Mouse (Mus musculus) forebrain, embryonic 13.5 days (tissue): ENCODE measurements around the gene Tet3. TPM values are rescaled to one million over a fixed set of nuclear protein-coding genes. Genes with fewer than 3 reads are reported as not detected.

Experiments used
- ATAC-seq: fragments of 200-750 bp; cut with Nextera tagmentation; 2 replicates; pipeline ENCODE4 v1.8.0; 2017
- H3K27ac ChIP-seq: fragments of 300-500 bp; sonication (generic); 2 replicates; pipeline ENCODE4 v1.5.1; 2015; ENCODE audit warnings: inconsistent platforms, mild to moderate bottlenecking, moderate library complexity
- H3K27me3 ChIP-seq: fragments of 300-500 bp; sonication (generic); 2 replicates; pipeline ENCODE4 v1.6.1; 2015; ENCODE audit warnings: mild to moderate bottlenecking, inconsistent platforms
- H3K36me3 ChIP-seq: fragments of 300-500 bp; sonication (generic); 2 replicates; pipeline ENCODE4 v1.6.1; 2015; ENCODE audit warnings: mild to moderate bottlenecking, inconsistent platforms; ENCODE audit not compliant: poor library complexity, severe bottlenecking
- H3K4me1 ChIP-seq: fragments of 300-500 bp; sonication (generic); 2 replicates; pipeline ENCODE4 v1.6.1; 2015; ENCODE audit warnings: inconsistent platforms
- H3K4me2 ChIP-seq: fragments of 300-500 bp; sonication (generic); 2 replicates; pipeline ENCODE4 v1.6.1; 2015; ENCODE audit warnings: inconsistent platforms, mild to moderate bottlenecking, moderate library complexity
- H3K4me3 ChIP-seq: fragments of 300-500 bp; sonication (generic); 2 replicates; pipeline ENCODE4 v1.5.1; 2015; ENCODE audit warnings: mild to moderate bottlenecking, inconsistent platforms
- H3K9ac ChIP-seq: fragments of 300-500 bp; sonication (generic); 2 replicates; pipeline ENCODE4 v1.6.1; 2015; ENCODE audit warnings: mild to moderate bottlenecking, inconsistent platforms
- H3K9me3 ChIP-seq: fragments of 300-500 bp; sonication (generic); replicated peaks from 2 replicates; pipeline ENCODE4 v1.6.1; 2016; ENCODE audit warnings: inconsistent platforms
- WGBS: fragments of 180-500 bp; shearing (Covaris S2); methylation state at CpG from one replicate; pipeline ENCODE4 v1.1.7; 2015; 5-methylcytosine and 5-hydroxymethylcytosine counted together
- polyA plus RNA-seq: library from polyadenylated mRNA; unstranded; fragments of >200 nt; fragmentation: Nextera tagmentation; extraction: Ambion mirVana; gene quantifications from 2 replicates; pipeline ENCODE4 v1.2.1, GENCODE M21; 2015

The Tet3 gene
- polyA plus RNA-seq, 1 experiment from 2014 or later, result 65.3 TPM

- peaks cover 37% of the 10 kb centered on the region for H3K4me1 ChIP-seq
- no peak overlapping the region for H3K27ac ChIP-seq
- ATAC-seq, result no peak
- H3K27me3 ChIP-seq, result no peaks in the 10 kb centered on the region
- no peak overlapping the region for H3K4me2 ChIP-seq
- no peaks in the 10 kb centered on the region for H3K9me3 ChIP-seq
- 94% methylated on average over 9 of the region's 9 CpGs for WGBS
- no peak overlapping the region for H3K9ac ChIP-seq
- H3K36me3 ChIP-seq, result peaks cover 26% of the 10 kb centered on the region
- H3K4me3 ChIP-seq, result no peak overlapping the region
These were observed 50.4 kb downstream of the Tet3 start for GRCm38 (mm10) chr6:83408510-83408909.

DNA sequence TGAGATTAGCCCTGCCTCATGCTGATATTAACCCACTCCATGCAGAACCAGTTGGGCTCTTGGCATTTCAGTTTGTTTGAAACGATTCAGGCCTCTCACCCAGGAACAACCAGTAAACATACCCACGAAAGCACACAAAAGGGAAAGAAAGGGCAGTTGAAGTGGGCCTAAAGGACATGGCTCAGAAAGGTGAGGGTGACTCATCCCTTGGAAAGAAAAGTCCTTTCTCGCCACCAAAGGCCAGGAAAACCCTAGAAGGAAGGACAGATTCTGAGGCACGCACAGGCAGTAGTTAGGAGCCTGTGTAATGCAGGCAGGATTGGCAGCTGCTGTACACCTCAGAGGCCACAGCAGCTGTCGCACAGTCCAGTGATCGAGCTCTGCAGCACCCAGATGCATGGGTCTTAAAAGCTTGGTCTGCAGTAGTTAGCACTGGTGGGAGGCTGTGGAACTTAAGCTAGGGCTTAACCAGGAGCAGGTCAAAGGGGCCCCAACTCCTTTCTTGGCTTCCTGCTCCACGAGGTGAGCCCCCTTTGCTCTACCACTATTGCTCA, 53.3 kb downstream of the Tet3 start:
- Histone ChIP-seq H3K36me3 (peaks cover 55% of the 10 kb centered on the region), H3K9me3 (no peaks in the 10 kb centered on the region), H3K27me3 (no peaks in the 10 kb centered on the region), H3K4me1 (peaks cover 10% of the 10 kb centered on the region), H3K4me3 (no peak overlapping the region), H3K4me2 (no peak overlapping the region), H3K9ac (no peak overlapping the region), H3K27ac (no peak overlapping the region)
- ATAC-seq, result no peak
- WGBS, result 83% methylated on average over 7 of the region's 7 CpGs

DNA sequence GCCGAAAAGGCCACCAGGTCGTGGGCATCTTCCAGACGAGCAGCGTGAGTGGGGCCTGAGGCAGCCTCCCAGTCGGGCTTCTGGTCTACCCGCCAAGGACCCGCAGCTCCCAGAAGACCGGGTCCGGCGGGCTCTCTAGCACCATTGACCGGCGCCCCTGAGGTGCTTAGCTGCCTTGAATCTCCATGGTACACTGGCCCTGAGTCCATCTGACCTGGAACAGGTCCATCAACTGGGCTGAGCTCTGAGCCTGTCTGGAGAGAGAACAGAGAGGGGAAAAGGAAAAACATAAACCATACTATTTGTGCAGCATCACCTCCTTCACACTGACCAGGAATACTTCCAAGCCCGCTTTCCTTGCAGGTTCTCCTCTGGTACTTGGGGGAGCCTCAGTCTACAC, 54.3 kb downstream of the Tet3 start:
- ATAC-seq, result no peak
- Histone ChIP-seq H3K4me3 (no peak overlapping the region), H3K27me3 (no peaks in the 10 kb centered on the region), H3K27ac (no peak overlapping the region), H3K4me1 (0 out of 2 replicates have a peak, but pooled peaks cover under 1% of the 10 kb centered on the region), H3K9ac (no peak overlapping the region), H3K36me3 (peaks cover 62% of the 10 kb centered on the region), H3K9me3 (no peaks in the 10 kb centered on the region), H3K4me2 (no peak overlapping the region)
- 99% methylated on average over 12 of the region's 13 CpGs for WGBS

DNA sequence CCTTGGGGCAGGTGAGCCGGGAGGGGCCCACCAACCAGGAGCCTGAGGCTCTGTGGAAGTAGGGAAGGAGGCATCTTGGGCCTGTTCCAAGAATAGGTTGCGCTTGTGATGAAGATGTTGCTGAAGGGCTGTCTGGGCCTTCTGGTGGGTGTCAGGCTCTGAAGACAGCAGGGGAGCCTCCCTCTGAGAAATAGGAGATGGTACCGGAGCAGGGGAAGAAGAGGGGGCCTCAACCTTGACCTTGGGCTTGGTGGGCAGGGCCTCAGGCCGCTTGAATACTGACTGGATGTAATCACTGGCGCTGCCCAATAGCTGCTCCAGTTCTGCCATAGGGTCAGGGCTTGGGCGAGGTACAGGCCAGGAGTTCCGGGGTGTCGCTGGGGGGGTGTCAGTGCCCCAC, 55.4 kb downstream of the Tet3 start:
- H3K9me3 ChIP-seq, result no peaks in the 10 kb centered on the region
- no peak overlapping the region for H3K9ac ChIP-seq
- H3K4me3 ChIP-seq, result no peak overlapping the region
- no peak for ATAC-seq
- H3K27ac ChIP-seq, result no peak overlapping the region
- H3K4me1 ChIP-seq, result no peaks in the 10 kb centered on the region
- H3K27me3 ChIP-seq, result no peaks in the 10 kb centered on the region
- no peak overlapping the region for H3K4me2 ChIP-seq
- peaks cover 66% of the 10 kb centered on the region for H3K36me3 ChIP-seq
- WGBS, result 91% methylated on average over 8 of the region's 8 CpGs

DNA sequence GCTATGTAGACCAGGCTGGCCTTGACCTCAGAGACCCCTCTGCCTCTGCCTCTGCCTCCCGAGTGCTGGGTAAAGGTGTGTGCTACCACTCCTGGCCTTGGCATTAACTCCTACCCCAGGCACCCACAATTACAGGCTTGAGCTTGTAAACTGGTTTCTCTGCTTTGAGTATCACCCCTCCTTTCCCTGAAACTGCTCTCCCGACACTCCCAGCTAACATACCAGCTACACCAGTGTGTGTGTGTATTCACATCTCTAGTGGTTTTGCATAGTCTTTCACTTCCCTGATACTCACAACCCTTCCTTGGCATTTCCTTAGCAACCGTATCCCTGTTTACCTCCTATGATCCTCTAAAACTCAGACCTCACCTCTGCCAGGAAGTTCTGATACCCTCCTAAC, 59.1 kb downstream of the Tet3 start:
- no peak for ATAC-seq
- 90% methylated on average over 3 of the region's 3 CpGs for WGBS
- H3K4me2 ChIP-seq, result no peak overlapping the region
- no peak overlapping the region for H3K9ac ChIP-seq
- no peaks in the 10 kb centered on the region for H3K27me3 ChIP-seq
- no peaks in the 10 kb centered on the region for H3K9me3 ChIP-seq
- peaks cover 88% of the 10 kb centered on the region for H3K36me3 ChIP-seq
- H3K4me1 ChIP-seq, result no peaks in the 10 kb centered on the region
- no peak overlapping the region for H3K4me3 ChIP-seq
- H3K27ac ChIP-seq, result no peak overlapping the region

DNA sequence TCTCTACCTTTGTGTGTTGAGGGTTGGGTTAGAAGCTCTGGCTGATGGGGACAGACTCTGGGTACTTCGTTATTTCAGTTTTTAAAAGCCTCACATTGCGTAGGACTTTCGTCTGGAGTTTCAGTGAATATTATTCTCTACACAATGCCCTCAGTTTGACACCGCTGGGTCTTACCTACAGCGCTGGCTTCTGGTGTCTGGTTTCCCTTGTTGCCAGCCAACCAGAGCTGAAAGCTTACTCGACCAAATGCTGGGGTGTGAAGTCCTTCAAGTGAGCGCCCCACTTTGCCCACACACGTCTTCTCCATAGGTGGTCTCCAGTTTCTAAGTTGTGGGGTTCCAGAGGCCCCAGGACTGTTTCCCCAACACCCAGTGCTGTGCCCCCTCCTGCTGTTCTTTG, 61.2 kb downstream of the Tet3 start:
- peak overlapping the region; percentile 21; the same call in 1 of the 2 replicates for H3K27ac ChIP-seq
- peaks cover 87% of the 10 kb centered on the region for H3K36me3 ChIP-seq
- no peaks in the 10 kb centered on the region for H3K27me3 ChIP-seq
- no peaks in the 10 kb centered on the region for H3K4me1 ChIP-seq
- H3K4me3 ChIP-seq, result no peak overlapping the region
- no peaks in the 10 kb centered on the region for H3K9me3 ChIP-seq
- 79% methylated on average over 8 of the region's 8 CpGs for WGBS
- ATAC-seq, result no peak
- no peak overlapping the region for H3K4me2 ChIP-seq
- no peak overlapping the region for H3K9ac ChIP-seq

GRCm38 (mm10) chr6:83396711-83397110, 62.2 kb downstream of the Tet3 start:
- H3K4me1 ChIP-seq, result no peaks in the 10 kb centered on the region
- ATAC-seq, result no peak
- no peaks in the 10 kb centered on the region for H3K27me3 ChIP-seq
- H3K36me3 ChIP-seq, result peaks cover 78% of the 10 kb centered on the region
- H3K4me2 ChIP-seq, result no peak overlapping the region
- 88% methylated on average over 2 of the region's 2 CpGs for WGBS
- no peak overlapping the region for H3K9ac ChIP-seq
- no peak overlapping the region for H3K27ac ChIP-seq
- H3K9me3 ChIP-seq, result no peaks in the 10 kb centered on the region
- H3K4me3 ChIP-seq, result no peak overlapping the region

DNA sequence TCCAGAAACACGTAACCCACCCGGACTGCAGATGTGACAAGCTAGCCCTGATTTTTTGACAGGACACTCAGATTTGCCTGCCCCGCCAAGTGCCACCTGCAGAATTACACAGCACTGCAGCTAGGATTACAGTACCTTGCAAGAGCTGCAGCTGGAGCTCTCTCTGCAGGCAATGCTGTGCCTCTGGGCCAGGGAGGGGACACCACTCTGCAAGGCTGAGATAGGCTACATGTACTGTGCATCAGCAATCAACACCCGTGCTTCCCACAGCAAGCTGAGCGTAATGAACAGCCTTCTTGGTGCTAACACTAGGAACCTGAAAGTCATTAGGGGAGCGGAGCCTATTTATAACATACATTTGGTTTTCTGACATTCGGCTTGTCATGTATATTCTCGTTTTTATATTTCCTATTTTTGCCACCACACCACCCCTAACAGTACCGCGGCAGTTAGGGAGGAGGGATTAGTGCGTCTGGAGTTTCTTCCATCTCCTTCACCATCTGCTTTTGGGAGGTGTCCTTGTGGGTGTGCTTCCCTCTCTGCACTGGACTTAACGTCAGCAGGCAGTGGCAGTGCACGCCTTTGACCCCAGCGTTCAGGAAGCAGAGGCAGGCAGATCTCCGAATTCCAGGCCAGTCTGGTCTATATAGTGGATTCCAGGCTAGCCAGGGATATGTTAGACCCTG, 63.2 kb downstream of the Tet3 start:
- no peaks in the 10 kb centered on the region for H3K9me3 ChIP-seq
- H3K4me1 ChIP-seq, result no peaks in the 10 kb centered on the region
- no peaks in the 10 kb centered on the region for H3K27me3 ChIP-seq
- H3K4me2 ChIP-seq, result no peak overlapping the region
- no peak overlapping the region for H3K27ac ChIP-seq
- H3K4me3 ChIP-seq, result no peak overlapping the region
- WGBS, result 97% methylated on average over 15 of the region's 15 CpGs
- no peak for ATAC-seq
- no peak overlapping the region for H3K9ac ChIP-seq
- peaks cover 73% of the 10 kb centered on the region for H3K36me3 ChIP-seq

DNA sequence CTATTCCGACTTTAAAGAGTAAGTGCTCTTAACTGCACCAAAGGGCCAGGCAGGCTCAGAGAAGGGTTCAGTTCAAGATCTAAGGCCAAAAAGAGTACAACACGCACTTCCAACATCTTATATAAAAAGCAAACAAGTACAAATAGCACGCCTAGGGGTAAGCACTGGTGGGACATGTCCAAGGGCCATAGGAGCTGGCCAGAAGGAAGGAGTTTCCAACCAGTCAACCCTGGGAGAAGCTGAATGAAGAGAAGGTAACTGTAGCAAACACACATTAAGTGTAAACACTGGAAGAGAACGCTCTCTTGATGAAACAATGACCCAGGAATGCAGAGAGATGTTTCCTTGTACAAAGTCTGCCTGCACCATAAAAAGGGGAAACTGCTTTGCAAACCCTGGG, 64.8 kb downstream of the Tet3 start:
- no peaks in the 10 kb centered on the region for H3K27me3 ChIP-seq
- no peak overlapping the region for H3K27ac ChIP-seq
- H3K4me2 ChIP-seq, result no peak overlapping the region
- 92% methylated on average over 4 of the region's 4 CpGs for WGBS
- no peaks in the 10 kb centered on the region for H3K9me3 ChIP-seq
- no peak for ATAC-seq
- H3K9ac ChIP-seq, result no peak overlapping the region
- no peaks in the 10 kb centered on the region for H3K4me1 ChIP-seq
- H3K36me3 ChIP-seq, result peaks cover 65% of the 10 kb centered on the region
- H3K4me3 ChIP-seq, result no peak overlapping the region

- H3K36me3 ChIP-seq, result peaks cover 51% of the 10 kb centered on the region
- H3K4me2 ChIP-seq, result no peak overlapping the region
- no peaks in the 10 kb centered on the region for H3K9me3 ChIP-seq
- no peak for ATAC-seq
- H3K9ac ChIP-seq, result no peak overlapping the region
- H3K4me3 ChIP-seq, result no peak overlapping the region
- WGBS, result 90% methylated on average over 8 of the region's 8 CpGs
- no peaks in the 10 kb centered on the region for H3K4me1 ChIP-seq
- H3K27ac ChIP-seq, result no peak overlapping the region
- no peaks in the 10 kb centered on the region for H3K27me3 ChIP-seq
These were observed 66.6 kb downstream of the Tet3 start for GRCm38 (mm10) chr6:83392166-83392780.

DNA sequence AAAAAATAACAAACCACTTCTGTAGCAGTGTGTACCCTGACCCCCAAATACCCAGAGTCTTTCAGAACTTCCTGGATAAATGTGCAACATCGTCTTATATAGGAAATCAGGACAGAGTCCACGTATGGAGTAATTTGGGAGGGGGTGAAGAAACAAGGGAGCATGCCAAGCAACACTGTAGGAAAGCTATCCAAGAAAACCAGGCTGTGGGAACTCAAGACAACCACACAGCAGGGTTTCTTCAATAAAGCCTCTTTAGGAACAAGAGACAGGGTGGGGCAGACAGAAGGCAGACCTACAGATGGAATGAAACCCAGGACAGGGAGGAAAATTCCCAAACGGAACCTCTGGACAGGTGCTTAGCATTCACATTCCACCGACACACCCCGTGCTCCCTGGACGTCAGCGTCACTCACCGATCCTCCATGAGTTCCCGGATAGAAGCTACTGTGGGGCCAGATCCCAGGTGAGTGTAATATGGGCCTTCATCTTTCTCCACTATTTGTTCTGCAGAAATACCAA, 73.3 kb downstream of the Tet3 start:
- H3K9me3 ChIP-seq, result no peaks in the 10 kb centered on the region
- H3K27me3 ChIP-seq, result no peaks in the 10 kb centered on the region
- no peaks in the 10 kb centered on the region for H3K4me1 ChIP-seq
- H3K4me2 ChIP-seq, result no peak overlapping the region
- H3K9ac ChIP-seq, result no peak overlapping the region
- H3K4me3 ChIP-seq, result no peak overlapping the region
- peaks cover 59% of the 10 kb centered on the region for H3K36me3 ChIP-seq
- H3K27ac ChIP-seq, result no peak overlapping the region
- whole genome bisulfite sequencing, result 93% methylated on average over 9 of the region's 9 CpGs
- ATAC-seq, result no peak
